Mouse (Mus musculus): ENCODE results near the gene Cts6. TPM values are rescaled to one million over a fixed set of nuclear protein-coding genes. Genes with fewer than 3 reads are reported as not detected.

Gene Cts6
- total and polyA plus RNA-seq, 3 experiments = not detected

- H3K9ac ChIP-seq (ENCODE audit: control insufficient read depth, low read depth, low read length, poor library complexity, severe bottlenecking) = no peak overlapping the region
- H3K4me3 ChIP-seq (ENCODE audit: control insufficient read depth in 1 of 2, insufficient read depth in 1 of 2, low read depth in 2 of 2, low read length in 2 of 2) = no peak overlapping the region
- H3K4me1 ChIP-seq (ENCODE audit: control insufficient read depth in 1 of 2, insufficient read depth in 2 of 2, low read length in 2 of 2) = no peaks in the 10 kb centered on the region
- no peaks in the 10 kb centered on the region for H3K36me3 ChIP-seq (ENCODE audit: control insufficient read depth in 1 of 2, insufficient read depth in 2 of 2, low read length in 2 of 2)
- TF ChIP-seq RAD21 (IDR thresholded peaks at IDR 0.05; ENCODE audit: low read depth, low read length) = peak; percentile 64
- peak; percentile 49; the same call in 1 of the 2 replicates for TF ChIP-seq ZC3H11A (IDR thresholded peaks at IDR 0.05; ENCODE audit: low read depth, low read length)
- TF ChIP-seq CTCF (IDR thresholded peaks at IDR 0.05 in 2 of 3, conservative IDR thresholded peaks at IDR 0.05 in 1 of 3; ENCODE audit: control insufficient read depth in 1 of 3, insufficient read depth in 1 of 3, low read depth in 2 of 3, low read length in 3 of 3, poor library complexity in 1 of 3, severe bottlenecking in 1 of 3) = peak in 1 of 3 experiments; percentile 66; a peak in 2 of 6 replicates
- TF ChIP-seq MAZ (IDR thresholded peaks at IDR 0.05; ENCODE audit: low read depth, low read length) = no peak
- TF ChIP-seq SMC3 (IDR thresholded peaks at IDR 0.05; ENCODE audit: low read depth, low read length) = peak; percentile 71
- no peaks in the 10 kb centered on the region for H3K27me3 ChIP-seq (ENCODE audit: control insufficient read depth in 1 of 2, insufficient read depth in 2 of 2, low read length in 2 of 2)
- H3K27ac ChIP-seq (ENCODE audit: control insufficient read depth, low read depth, low read length) = no peak overlapping the region
- no peaks in the 10 kb centered on the region for H3K9me3 ChIP-seq (replicated peaks; ENCODE audit: insufficient read depth, low read length)
- no peaks in the 10 kb centered on the region for H3K79me2 ChIP-seq (ENCODE audit: control insufficient read depth, insufficient read depth, low read length, poor library complexity)
- peak; percentile 22 for DNase-seq (ENCODE audit: low read depth, low spot score)
Measured at GRCm38 (mm10) chr13:61164622-61165021, 38.6 kb downstream of the Cts6 start.

- Histone ChIP-seq H3K27me3 (ENCODE audit: control insufficient read depth in 1 of 2, insufficient read depth in 2 of 2, low read length in 2 of 2) (no peaks in the 10 kb centered on the region), H3K36me3 (ENCODE audit: control insufficient read depth in 1 of 2, insufficient read depth in 2 of 2, low read length in 2 of 2) (no peaks in the 10 kb centered on the region), H3K4me1 (ENCODE audit: control insufficient read depth in 1 of 2, insufficient read depth in 2 of 2, low read length in 2 of 2) (no peaks in the 10 kb centered on the region), H3K9me3 (replicated peaks; ENCODE audit: insufficient read depth, low read length) (no peaks in the 10 kb centered on the region), H3K9ac (ENCODE audit: control insufficient read depth, low read depth, low read length, poor library complexity, severe bottlenecking) (no peak within 1 kb of the TSS), H3K79me2 (ENCODE audit: control insufficient read depth, insufficient read depth, low read length, poor library complexity) (no peaks in the 10 kb centered on the region), H3K27ac (ENCODE audit: control insufficient read depth, low read depth, low read length) (no peak within 1 kb of the TSS), H3K4me3 (ENCODE audit: control insufficient read depth in 1 of 2, insufficient read depth in 1 of 2, low read depth in 2 of 2, low read length in 2 of 2) (no peak within 1 kb of the TSS)
- DNase-seq (ENCODE audit: low read depth, low spot score) = no peak
- no peak for TF ChIP-seq MEF2A (IDR thresholded peaks at IDR 0.05; ENCODE audit: extremely low read depth, insufficient replicate concordance, low read depth, low read length, poor library complexity, severe bottlenecking)
- no peak for TF ChIP-seq CHD2 (IDR thresholded peaks at IDR 0.05; ENCODE audit: low read length)
- TF ChIP-seq TAL1 (IDR thresholded peaks at IDR 0.05; ENCODE audit: low read length) = no peak
- no peak for TF ChIP-seq GABPA (IDR thresholded peaks at IDR 0.05; ENCODE audit: low read depth, low read length)
- no peak for TF ChIP-seq UBTF (IDR thresholded peaks at IDR 0.05; ENCODE audit: borderline replicate concordance, insufficient read depth, low read depth, low read length)
- TF ChIP-seq SMC3 (IDR thresholded peaks at IDR 0.05; ENCODE audit: low read depth, low read length) = no peak
- no peak for TF ChIP-seq CHD1 (IDR thresholded peaks at IDR 0.05; ENCODE audit: low read depth, low read length)
- TF ChIP-seq ETS1 (IDR thresholded peaks at IDR 0.05; ENCODE audit: low read depth, low read length) = no peak
- TF ChIP-seq ZMIZ1 (IDR thresholded peaks at IDR 0.05; ENCODE audit: low read depth, low read length) = no peak
- no peak for TF ChIP-seq TBP (IDR thresholded peaks at IDR 0.05; ENCODE audit: low read depth, low read length)
- TF ChIP-seq BHLHE40 (IDR thresholded peaks at IDR 0.05; ENCODE audit: borderline replicate concordance, low read depth, low read length) = no peak
- no peak for TF ChIP-seq MYB (IDR thresholded peaks at IDR 0.05; ENCODE audit: low read depth, low read length)
- TF ChIP-seq ZNF384 (IDR thresholded peaks at IDR 0.05; ENCODE audit: low read depth, low read length) = no peak
- TF ChIP-seq TCF12 (IDR thresholded peaks at IDR 0.05; ENCODE audit: low read depth, low read length) = no peak
- TF ChIP-seq NRF1 (IDR thresholded peaks at IDR 0.05; ENCODE audit: insufficient read depth, low read depth, low read length, poor library complexity, severe bottlenecking) = no peak
- TF ChIP-seq CTCF (IDR thresholded peaks at IDR 0.05 in 2 of 3, conservative IDR thresholded peaks at IDR 0.05 in 1 of 3; ENCODE audit: control insufficient read depth in 1 of 3, insufficient read depth in 1 of 3, low read depth in 2 of 3, low read length in 3 of 3, poor library complexity in 1 of 3, severe bottlenecking in 1 of 3) = no peak
- no peak for TF ChIP-seq KAT2A (conservative IDR thresholded peaks at IDR 0.05; ENCODE audit: low read depth, low read length)
- no peak for TF ChIP-seq ELF1 (IDR thresholded peaks at IDR 0.05; ENCODE audit: low read depth, low read length)
- no peak for TF ChIP-seq USF1 (IDR thresholded peaks at IDR 0.05; ENCODE audit: low read depth, low read length)
Measured at GRCm38 (mm10) chr13:61164156-61164555, 39.1 kb downstream of the Cts6 start, which contains the start of gene Ctsr. TSS of gene Ctsr (minus strand) at chr13:61164256.
